Mouse (Mus musculus): ENCODE measurements around the gene Gnrhr.

The Gnrhr gene

DNA sequence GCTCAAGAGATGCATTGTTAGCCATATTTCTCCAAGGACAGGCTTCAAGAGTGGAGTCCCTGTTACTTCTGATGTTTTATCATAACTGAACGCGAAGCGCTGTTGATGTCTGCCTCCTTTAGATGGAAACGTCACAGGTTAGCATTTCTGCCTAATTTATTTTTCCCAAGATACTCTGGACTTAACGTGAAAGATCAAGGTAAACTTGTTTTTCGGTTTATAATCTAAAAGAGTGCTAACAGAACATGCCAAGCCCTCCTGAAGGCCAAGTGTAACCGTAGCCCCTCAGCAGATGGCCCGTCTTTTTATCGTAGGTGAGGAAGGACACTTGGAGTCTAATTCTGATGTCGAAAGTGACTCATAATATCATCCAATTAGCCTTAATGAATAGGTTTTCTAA is at the start of gene Gnrhr:
Gene Gnrhr, minus strand, starts transcription at position 101 of the 400 bp plus-strand sequence.
- no peak for DNase-seq (ENCODE audit: low read depth)

- no peak for DNase-seq (ENCODE audit: low read depth)
These were observed 48.9 kb upstream of the Gnrhr start for GRCm38 (mm10) chr5:86246559-86246958.

DNA sequence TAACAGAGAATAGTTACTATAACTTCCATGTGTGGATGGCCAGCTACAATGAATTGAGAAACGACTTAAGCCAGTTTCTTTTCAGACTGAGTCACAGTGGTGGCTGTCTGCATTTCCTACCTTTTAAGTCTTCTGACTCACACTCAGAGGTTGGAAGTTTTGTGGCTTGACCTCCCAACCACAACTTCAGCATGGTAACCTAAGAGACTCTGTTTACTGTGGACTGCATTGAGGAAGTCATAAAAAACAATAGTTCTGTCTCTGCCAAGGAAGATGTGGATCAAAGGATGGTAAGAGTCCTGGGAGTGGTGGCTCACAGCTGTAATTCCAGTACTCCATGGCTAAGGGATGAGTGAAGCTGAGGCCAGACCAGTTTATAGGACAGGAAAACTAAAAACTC is 47.2 kb upstream of the Gnrhr start:
- no peak for DNase-seq (ENCODE audit: low read depth)

- no peak for DNase-seq (ENCODE audit: low read depth)
These were observed 46.6 kb upstream of the Gnrhr start for GRCm38 (mm10) chr5:86244275-86244674.

DNA sequence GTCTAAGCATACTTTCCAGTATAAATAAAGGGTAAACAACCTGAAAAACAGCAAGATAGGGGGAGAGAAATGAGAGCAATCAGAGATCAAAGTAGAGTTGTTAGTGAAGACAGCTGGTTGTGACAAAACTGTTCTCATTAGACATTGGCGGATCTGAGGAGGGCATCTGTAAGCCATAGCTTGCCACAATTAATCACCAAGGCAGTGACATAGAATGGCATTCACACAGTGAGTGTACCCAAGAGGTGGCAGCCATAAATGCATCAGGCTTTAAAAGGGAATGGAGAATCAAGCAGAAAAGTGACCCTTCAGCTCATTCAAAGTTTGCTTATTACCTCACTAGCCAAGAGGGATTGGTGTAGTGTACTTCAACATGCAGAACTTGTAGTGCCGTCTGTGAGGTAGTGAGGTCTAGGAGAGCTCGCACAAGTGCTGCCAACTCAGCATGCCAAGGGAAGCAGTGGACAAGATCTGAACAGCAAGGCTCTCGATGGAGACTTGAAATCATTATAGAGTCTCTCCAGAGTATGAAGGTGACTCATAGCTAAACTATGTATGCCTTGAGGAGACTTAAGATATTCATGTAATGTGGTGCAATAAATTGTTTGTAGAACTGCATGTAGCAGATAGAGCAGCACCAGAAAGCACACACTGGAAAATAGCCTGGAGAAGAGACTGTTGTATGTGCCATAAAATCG is 29.6 kb upstream of the Gnrhr start:
- DNase-seq (ENCODE audit: low read depth): no peak

- peak; percentile 24 for DNase-seq (ENCODE audit: low read depth)
These were observed 6.3 kb downstream of the Gnrhr start for GRCm38 (mm10) chr5:86191356-86191755.

DNA sequence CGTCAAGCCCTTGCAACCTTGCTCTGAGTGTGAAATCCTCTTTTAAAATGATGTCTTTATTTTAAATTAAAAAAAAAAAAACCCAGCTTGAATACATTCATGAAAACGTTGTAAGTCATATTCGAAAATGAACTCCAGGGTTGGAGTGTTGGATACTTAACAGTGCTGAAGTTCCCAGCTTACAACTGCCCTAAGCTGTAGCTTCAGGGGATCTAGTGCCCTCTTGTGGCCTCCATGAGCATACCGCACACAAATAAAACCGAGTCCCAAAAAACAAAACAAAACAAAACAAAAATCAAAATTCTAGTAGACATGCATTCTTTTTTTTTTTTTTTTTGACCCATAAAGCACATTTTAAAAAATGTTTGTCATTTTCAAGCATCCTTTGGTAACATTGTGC is 6.9 kb downstream of the Gnrhr start:
- peak; percentile 29 for DNase-seq (ENCODE audit: low read depth)

GRCm38 (mm10) chr5:86190290-86190689 is 7.4 kb downstream of the Gnrhr start:
- no peak for DNase-seq (ENCODE audit: low read depth)

- no peak for DNase-seq (ENCODE audit: low read depth)
These were observed 10.3 kb downstream of the Gnrhr start for GRCm38 (mm10) chr5:86187441-86187840.

- no peak for DNase-seq (ENCODE audit: low read depth)
These were observed 23.9 kb downstream of the Gnrhr start for GRCm38 (mm10) chr5:86173778-86174177.

DNA sequence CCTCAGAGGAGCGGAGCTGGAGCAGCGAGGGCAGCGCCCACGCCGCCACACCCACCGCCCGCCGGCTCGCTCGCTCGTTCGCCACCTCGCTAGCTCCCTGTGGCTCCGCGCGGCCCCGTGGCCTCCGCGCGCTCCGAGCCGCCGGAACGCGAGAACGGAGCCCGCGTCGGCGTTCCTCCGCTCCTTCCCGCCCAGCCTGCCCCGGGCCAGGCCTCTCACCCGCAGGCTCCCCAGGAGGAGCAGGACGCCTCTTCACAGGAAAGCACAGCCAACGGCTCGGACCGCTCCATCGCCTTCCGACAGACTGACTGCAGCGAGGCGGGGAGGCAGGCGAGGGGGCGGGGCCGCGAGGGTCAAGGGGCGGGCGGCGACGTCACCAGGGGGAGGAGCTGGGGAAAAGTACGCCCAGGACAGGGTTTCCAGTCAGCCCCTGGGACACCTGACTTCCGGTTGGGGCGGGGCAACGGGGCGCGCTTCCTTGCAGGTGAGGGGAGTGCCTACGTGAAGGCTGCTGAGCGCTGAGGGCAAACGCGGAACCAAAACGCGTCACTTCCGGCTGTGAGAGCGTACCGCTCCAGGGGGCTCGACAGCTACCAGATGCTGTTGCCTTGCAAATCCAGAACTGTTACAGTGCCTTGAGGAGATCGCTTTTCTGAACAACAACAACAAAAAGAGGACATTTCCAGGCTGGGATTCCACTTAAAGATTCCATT is 25.1 kb downstream of the Gnrhr start, which contains the start of gene Uba6:
Gene Uba6, minus strand, starts transcription at position 355 of the 713 bp plus-strand sequence.
- DNase-seq (ENCODE audit: low read depth): peak; percentile 98

- DNase-seq (ENCODE audit: low read depth): no peak
These were observed 25.6 kb downstream of the Gnrhr start for GRCm38 (mm10) chr5:86172088-86172448.
